Mouse (Mus musculus) left cerebral cortex, postnatal 36 days (tissue): ENCODE data around the gene Hmgb2. TPM values are rescaled to one million over a fixed set of nuclear protein-coding genes. Genes with fewer than 3 reads are reported as not detected.

Experiments used
- DNase-seq, 2 experiments: peaks; one replicate each; pipeline ENCODE4 v3.0.0; 2021 to 2022; ENCODE audit warnings: low spot score in 2 of 2, mixed read lengths in 1 of 2
- intact Hi-C: fragments of 180-260 bp; cut with DNase I; formaldehyde crosslinking; loops from one replicate; pipeline ENCODE4 v1.15.1; 2025
- total RNA-seq, 2 experiments: library from RNA; stranded (reverse); gene quantifications; 2 replicates each; pipeline ENCODE4 v1.2.3; 2021

Gene Hmgb2
- total RNA-seq, result 1 to 10 TPM; 4.3 to 6.7 TPM

- DNase-seq, result peak; percentile 98 to 99
- intact Hi-C loops, result loop anchor here (2.0 kb wide), 1 partner anchor 23 kb away; no protein-coding TSS in a partner anchor
Observed at GRCm38 (mm10) chr8:57511316-57512118, at the start of gene Hmgb2. Hmgb2 (plus strand) TSS chr8:57511907.

GRCm38 (mm10) chr8:57462839-57463238, 48.9 kb upstream of the Hmgb2 start:
- intact Hi-C loops, result no loop called here
- no peak for DNase-seq

- intact Hi-C loops, result no loop called here
- DNase-seq, result no peak
Observed at GRCm38 (mm10) chr8:57463757-57464156, 48.0 kb upstream of the Hmgb2 start.

- intact Hi-C loops, result no loop called here
Observed at GRCm38 (mm10) chr8:57468624-57469023, 43.1 kb upstream of the Hmgb2 start.

GRCm38 (mm10) chr8:57470863-57471262, 40.8 kb upstream of the Hmgb2 start:
- no peak for DNase-seq
- intact Hi-C loops, result no loop called here

More at GRCm38 (mm10) chr8:57468624-57469023, 43.1 kb upstream of the Hmgb2 start:
- DNase-seq, result peak in 1 of 2 experiments; percentile 15

GRCm38 (mm10) chr8:57473751-57474150, 38.0 kb upstream of the Hmgb2 start:
- intact Hi-C loops, result no loop called here
- no peak for DNase-seq

- intact Hi-C loops, result no loop called here
- DNase-seq, result no peak
Observed at GRCm38 (mm10) chr8:57478406-57478805, 33.3 kb upstream of the Hmgb2 start.

GRCm38 (mm10) chr8:57479700-57480099, 32.0 kb upstream of the Hmgb2 start:
- intact Hi-C loops, result no loop called here
- DNase-seq, result no peak

GRCm38 (mm10) chr8:57480606-57481005, 31.1 kb upstream of the Hmgb2 start:
- intact Hi-C loops, result no loop called here
- DNase-seq, result no peak

GRCm38 (mm10) chr8:57486491-57487440, 24.9 kb upstream of the Hmgb2 start:
- intact Hi-C loops, result loop anchor here (5.0 kb wide), 1 partner anchor 49 kb away; no protein-coding TSS in a partner anchor
- peak; percentile 62 to 72 for DNase-seq

- DNase-seq, result peak; percentile 98
- intact Hi-C loops, result loop anchor here (2.0 to 5.0 kb wide), 2 partner anchors 23 to 50 kb away; partner anchors contain the start of gene Hmgb2
Observed at GRCm38 (mm10) chr8:57487441-57488155, 24.1 kb upstream of the Hmgb2 start, which contains the start of gene Sap30. Sap30 (minus strand) TSS chr8:57487860.

GRCm38 (mm10) chr8:57488312-57488765, 23.4 kb upstream of the Hmgb2 start:
- intact Hi-C loops, result loop anchor here (2.0 to 5.0 kb wide), 2 partner anchors 22 to 51 kb away; partner anchors contain the start of gene Hmgb2
- peak; percentile 35 to 49 for DNase-seq

- intact Hi-C loops, result loop anchor here (2.0 to 5.0 kb wide), 2 partner anchors 21 to 52 kb away; partner anchors contain the start of gene Hmgb2
- DNase-seq, result no peak
Observed at GRCm38 (mm10) chr8:57489366-57489765, 22.3 kb upstream of the Hmgb2 start.

GRCm38 (mm10) chr8:57489896-57490295, 21.8 kb upstream of the Hmgb2 start:
- intact Hi-C loops, result loop anchor here (2.0 to 5.0 kb wide), 2 partner anchors 21 to 53 kb away; partner anchors contain the start of gene Hmgb2

GRCm38 (mm10) chr8:57491873-57492272, 19.8 kb upstream of the Hmgb2 start:
- intact Hi-C loops, result no loop called here
- no peak for DNase-seq

More at GRCm38 (mm10) chr8:57489896-57490295, 21.8 kb upstream of the Hmgb2 start:
- DNase-seq, result no peak

- intact Hi-C loops, result no loop called here
Observed at GRCm38 (mm10) chr8:57498494-57498846, 13.2 kb upstream of the Hmgb2 start.

GRCm38 (mm10) chr8:57498847-57499511, 12.7 kb upstream of the Hmgb2 start:
- intact Hi-C loops, result no loop called here
- DNase-seq, result peak; percentile 19 to 32

More at GRCm38 (mm10) chr8:57498494-57498846, 13.2 kb upstream of the Hmgb2 start:
- DNase-seq, result no peak

GRCm38 (mm10) chr8:57503641-57504040, 8.1 kb upstream of the Hmgb2 start:
- intact Hi-C loops, result loop anchor here (2.0 kb wide), 1 partner anchor 75 kb away; no protein-coding TSS in a partner anchor

More at GRCm38 (mm10) chr8:57503641-57504040, 8.1 kb upstream of the Hmgb2 start:
- peak; percentile 25 to 28 for DNase-seq
